Mouse (Mus musculus) T-cell, adult 66 days (primary cell): ENCODE results near the gene Kif4. TPM values are rescaled to one million over a fixed set of nuclear protein-coding genes. Genes with fewer than 3 reads are reported as not detected.

ENCODE experiments used
- total RNA-seq, 2 experiments: library from RNA; stranded (reverse); gene quantifications; 3 replicates in 1 of 2; 4 replicates in 1 of 2; pipeline ENCODE4 v1.2.4; 2023

Kif4 gene
- 1 to 10 TPM in 1 of 2 experiments, under 1 TPM in 1; 0.59 to 2.9 TPM for total RNA-seq

GRCm38 (mm10) chrX:100625546-100625801 lies at the start of gene Kif4:
Gene Kif4 (plus strand): TSS chrX:100625737.

DNA sequence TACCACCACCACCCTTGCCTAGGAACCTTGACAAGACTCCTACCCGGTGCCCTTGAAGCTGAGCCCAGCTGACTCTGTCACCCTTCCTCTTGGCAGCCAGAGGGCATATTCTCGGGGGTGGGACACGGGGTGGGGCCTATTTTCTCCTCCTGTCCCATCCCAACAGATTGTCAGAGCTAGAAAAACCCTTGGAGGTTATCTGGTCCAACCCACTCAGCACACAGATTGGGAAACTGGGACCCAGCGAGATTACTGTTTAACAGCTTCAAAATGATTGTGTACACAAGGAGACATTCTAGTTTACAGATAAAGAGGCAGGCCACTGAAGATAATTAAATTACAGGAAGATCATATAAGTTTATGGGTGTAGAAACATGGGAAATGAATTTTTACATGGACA lies 30.7 kb upstream of the Kif4 start, which contains the start of gene P2ry4:
P2ry4 (minus strand) TSS at position 79 of the 400 bp plus-strand sequence.

DNA sequence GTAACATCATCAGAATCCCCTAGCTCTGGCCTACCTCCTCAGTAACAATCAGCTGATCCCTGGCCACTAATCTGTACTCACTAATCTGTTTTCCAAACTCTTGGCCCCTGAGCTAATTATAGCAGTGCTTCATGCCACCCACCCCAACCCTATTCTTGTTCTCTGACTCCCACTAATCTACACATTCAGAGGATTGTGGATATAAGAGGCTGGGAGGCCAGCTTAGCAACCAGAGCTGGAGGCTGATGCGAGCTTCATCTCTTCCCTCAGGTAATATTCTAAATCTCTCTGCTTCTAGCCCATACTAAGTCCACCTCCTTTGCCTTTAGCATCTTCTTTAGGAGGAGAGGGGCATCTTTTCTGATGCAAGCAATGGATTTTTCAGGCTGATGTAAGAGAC lies 20.2 kb upstream of the Kif4 start, which contains the start of gene Arr3:
Arr3 (plus strand) TSS at position 184 of the 400 bp plus-strand sequence.

DNA sequence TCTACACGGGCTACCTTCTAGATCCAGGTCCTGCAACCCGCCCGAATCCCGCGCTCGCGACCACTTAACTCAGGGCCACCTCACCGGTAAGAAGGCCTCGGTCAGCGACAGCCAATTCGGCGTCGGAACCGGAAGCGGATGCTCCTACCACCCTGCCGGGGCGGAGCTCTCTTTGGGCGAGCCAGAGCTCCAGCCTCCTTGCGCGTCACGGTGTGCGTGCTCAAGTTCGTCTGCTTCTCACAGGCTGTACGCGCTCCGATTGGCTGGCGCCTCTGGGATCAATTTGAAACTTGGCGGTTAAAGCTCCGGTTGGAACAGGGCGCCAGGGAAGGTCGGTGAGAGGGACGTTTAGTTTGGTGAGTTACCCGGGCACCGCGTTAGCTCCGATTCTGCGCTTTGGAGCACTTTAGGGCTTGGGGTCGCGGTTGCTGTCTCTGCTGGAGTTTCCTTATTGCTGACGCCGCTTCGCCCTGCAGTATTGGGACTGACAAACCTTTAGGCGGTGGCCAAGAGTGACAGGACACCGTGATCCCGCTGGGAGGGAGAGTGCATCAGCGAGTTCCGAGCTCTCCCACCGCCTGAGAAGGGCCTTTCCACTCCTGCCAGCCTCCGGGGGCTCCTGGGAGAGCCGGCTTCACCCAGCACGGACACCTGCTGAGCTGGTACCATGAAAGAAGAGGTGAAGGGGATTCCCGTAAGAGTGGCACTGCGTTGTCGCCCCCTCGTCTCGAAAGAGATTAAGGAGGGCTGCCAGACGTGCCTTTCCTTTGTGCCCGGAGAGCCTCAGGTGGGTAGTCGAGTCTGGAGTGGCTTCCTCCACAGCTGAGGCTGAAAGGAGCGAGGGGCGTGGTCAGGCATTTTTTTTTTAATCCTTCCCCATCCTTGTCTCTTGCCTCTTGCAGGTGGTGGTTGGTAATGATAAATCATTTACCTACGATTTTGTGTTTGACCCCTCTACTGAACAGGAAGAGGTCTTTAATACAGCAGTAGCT lies 561 bp downstream of the Kif4 start, which contains the start of gene Pdzd11:
Pdzd11 (minus strand) TSS at position 767 of the 992 bp plus-strand sequence.

DNA sequence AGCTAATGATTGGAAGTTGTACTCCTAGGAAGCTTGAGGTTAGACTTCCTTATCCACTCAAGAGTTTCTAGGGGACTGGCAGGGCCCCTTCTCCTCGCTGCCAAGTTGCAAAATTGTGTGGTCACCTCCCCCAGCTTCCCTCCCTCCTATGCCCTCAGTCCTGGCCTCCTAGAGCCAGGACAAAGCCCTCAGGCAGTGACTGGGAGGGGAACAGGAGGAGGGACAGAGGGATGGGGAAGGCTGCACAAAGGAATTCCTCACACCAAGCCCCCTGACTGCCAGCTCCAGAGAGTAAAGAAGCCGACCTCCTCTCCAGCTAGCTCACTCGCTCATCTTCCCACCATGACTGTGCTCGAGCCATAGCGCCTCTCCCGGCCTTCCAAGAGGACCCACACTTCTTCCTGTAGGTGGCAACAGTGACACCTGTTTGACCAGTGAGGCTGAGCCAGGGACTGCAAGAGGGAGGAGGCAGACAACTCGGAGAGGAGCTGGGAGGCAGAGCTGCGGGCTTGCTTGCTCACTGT lies 104.2 kb downstream of the Kif4 start, which contains the start of gene Gdpd2:
Gdpd2 (plus strand) TSS at position 209 of the 524 bp plus-strand sequence.

GRCm38 (mm10) chrX:100767181-100767884 lies 141.8 kb downstream of the Kif4 start, which contains the start of gene Dlg3:
Gene Dlg3 (plus strand): TSS chrX:100767722.

Other genes starting within 250 kb of the Kif4 start
- not detected for gene Otud6a, start 196.7 kb upstream of the Kif4 start, total RNA-seq
- gene Awat2, start 183.0 kb upstream of the Kif4 start, total RNA-seq, result under 1 TPM; 0.47 to 0.79 TPM
- gene Igbp1, start 131.4 kb upstream of the Kif4 start, total RNA-seq, result 10 to 100 TPM; 65.0 to 69.3 TPM
- under 1 TPM in 1 of 2 experiments, not detected in 1; 0.12 TPM for gene Dgat2l6, start 100.9 kb upstream of the Kif4 start, total RNA-seq
- gene Awat1, start 53.5 kb upstream of the Kif4 start, total RNA-seq, result not detected
- not detected for gene P2ry4, start 30.9 kb upstream of the Kif4 start, total RNA-seq
- not detected for gene Arr3, start 20.2 kb upstream of the Kif4 start, total RNA-seq
- 10 to 100 TPM; 15.6 to 20.7 TPM for gene Pdzd11, start 831 bp downstream of the Kif4 start, total RNA-seq
- not detected for gene Gdpd2, start 104.1 kb downstream of the Kif4 start, total RNA-seq
- gene Dlg3, start 142.0 kb downstream of the Kif4 start, total RNA-seq, result 10 to 100 TPM in 1 of 2 experiments, 1 to 10 TPM in 1; 5.8 to 10.5 TPM